Mouse (Mus musculus) heart, embryonic 13.5 days (tissue): Measurements from ENCODE around the gene AI987944. TPM values are rescaled to one million over a fixed set of nuclear protein-coding genes. Genes with fewer than 3 reads are reported as not detected.
A peak's percentile ranks its signal among the peaks of the same experiment; 100 is the strongest.

Experiments
- ATAC-seq: fragments of 200-750 bp; cut with Nextera tagmentation; 2 replicates; pipeline ENCODE4 v1.8.0; 2017; ENCODE audit warnings: moderate TSS enrichment; ENCODE audit not compliant: insufficient number of reproducible peaks, low FRiP score, low TSS enrichment; ENCODE audit errors: extremely low read depth
- H3K27ac ChIP-seq: fragments of 300-500 bp; sonication (generic); replicated peaks from 2 replicates; pipeline ENCODE4 v1.5.1; 2015; ENCODE audit warnings: moderate library complexity, mild to moderate bottlenecking, inconsistent platforms
- H3K27me3 ChIP-seq: fragments of 300-500 bp; sonication (generic); replicated peaks from 2 replicates; pipeline ENCODE4 v1.6.1; 2015; ENCODE audit warnings: mild to moderate bottlenecking, inconsistent platforms
- H3K36me3 ChIP-seq: fragments of 300-500 bp; sonication (generic); 2 replicates; pipeline ENCODE4 v1.6.1; 2015; ENCODE audit warnings: mild to moderate bottlenecking, inconsistent platforms
- H3K4me1 ChIP-seq: fragments of 300-500 bp; sonication (generic); 2 replicates; pipeline ENCODE4 v1.6.1; 2015; ENCODE audit warnings: inconsistent platforms
- H3K4me2 ChIP-seq: fragments of 300-500 bp; sonication (generic); 2 replicates; pipeline ENCODE4 v1.6.1; 2015; ENCODE audit warnings: inconsistent platforms, mild to moderate bottlenecking, moderate library complexity
- H3K4me3 ChIP-seq: fragments of 300-500 bp; sonication (generic); 2 replicates; pipeline ENCODE4 v1.5.1; 2015; ENCODE audit warnings: moderate library complexity, mild to moderate bottlenecking, inconsistent platforms
- H3K9ac ChIP-seq: fragments of 300-500 bp; sonication (generic); 2 replicates; pipeline ENCODE4 v1.6.1; 2015; ENCODE audit warnings: inconsistent platforms, mild to moderate bottlenecking, moderate library complexity
- H3K9me3 ChIP-seq: fragments of 300-500 bp; sonication (generic); 2 replicates; pipeline ENCODE4 v1.6.1; 2016; ENCODE audit warnings: inconsistent platforms
- WGBS: fragments of 180-500 bp; shearing (Covaris S2); methylation state at CpG from one replicate; pipeline ENCODE4 v1.1.7; 2015; ENCODE audit warnings: mixed read lengths; 5-methylcytosine and 5-hydroxymethylcytosine counted together
- polyA plus RNA-seq: library from polyadenylated mRNA; unstranded; fragments of >200 nt; fragmentation: Nextera tagmentation; extraction: Ambion mirVana; gene quantifications from 2 replicates; pipeline ENCODE4 v1.2.1, GENCODE M21; 2015

AI987944 gene
- polyA plus RNA-seq, result 9.2 and 10.3 TPM in 2 replicates

DNA sequence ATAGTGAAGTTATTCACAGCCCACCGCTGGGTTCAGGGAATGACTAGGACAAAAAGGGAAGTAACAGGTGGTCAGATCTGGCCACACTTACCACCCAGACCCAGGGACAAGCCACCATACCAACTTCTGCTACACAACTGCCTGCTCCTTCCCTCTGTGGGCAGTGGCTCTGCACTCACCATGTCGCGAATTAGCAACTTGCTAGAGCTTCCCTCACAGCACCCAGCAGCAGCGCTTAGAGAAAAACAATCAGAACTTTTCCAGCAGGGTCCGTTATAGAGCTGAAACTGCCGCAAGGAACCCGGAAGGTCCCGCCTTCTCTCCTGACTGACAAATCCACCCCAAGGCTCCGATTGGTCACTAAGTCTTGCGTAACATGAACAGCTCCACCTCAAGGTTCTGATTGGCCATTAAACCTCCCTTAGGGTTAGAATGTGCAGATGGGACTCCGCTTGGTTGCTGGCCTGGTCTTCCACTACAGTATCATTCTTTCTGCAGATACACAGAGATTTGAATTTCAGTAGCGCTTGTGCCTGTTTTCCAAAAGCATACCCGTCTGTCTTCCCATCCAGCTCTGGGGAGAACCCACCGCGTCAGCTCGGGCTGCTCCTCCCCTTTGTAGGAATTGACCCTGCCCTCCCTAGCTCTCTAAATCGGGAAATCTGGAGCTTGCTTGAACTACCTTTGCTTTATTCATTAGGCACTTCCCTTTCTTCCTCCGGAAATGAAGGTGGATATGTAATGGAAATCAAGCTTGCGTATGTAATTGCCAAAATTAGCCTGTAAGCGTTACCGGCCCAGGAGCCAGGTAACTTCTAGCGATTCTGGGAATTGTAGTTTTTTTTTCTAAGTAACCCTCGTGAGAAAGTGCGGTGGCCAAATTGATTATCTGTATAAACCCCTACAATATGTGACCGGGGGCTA lies at the start of gene AI987944:
AI987944 (minus strand) TSS at position 332 of the 924 bp plus-strand sequence.
- H3K9me3 ChIP-seq, result no peaks in the 10 kb centered on the region
- peak within 1 kb of the TSS; percentile 72 for H3K27ac ChIP-seq
- WGBS, result under 1% methylated on average over 25 of the region's 25 CpGs
- H3K4me1 ChIP-seq, result peaks cover 6% of the 10 kb centered on the region
- peak within 1 kb of the TSS; percentile 85 for H3K9ac ChIP-seq
- peak within 1 kb of the TSS; percentile 78 for H3K4me3 ChIP-seq
- H3K27me3 ChIP-seq, result no peaks in the 10 kb centered on the region
- no peaks in the 10 kb centered on the region for H3K36me3 ChIP-seq
- H3K4me2 ChIP-seq, result peak within 1 kb of the TSS; percentile 74
- ATAC-seq, result peak; percentile 94

DNA sequence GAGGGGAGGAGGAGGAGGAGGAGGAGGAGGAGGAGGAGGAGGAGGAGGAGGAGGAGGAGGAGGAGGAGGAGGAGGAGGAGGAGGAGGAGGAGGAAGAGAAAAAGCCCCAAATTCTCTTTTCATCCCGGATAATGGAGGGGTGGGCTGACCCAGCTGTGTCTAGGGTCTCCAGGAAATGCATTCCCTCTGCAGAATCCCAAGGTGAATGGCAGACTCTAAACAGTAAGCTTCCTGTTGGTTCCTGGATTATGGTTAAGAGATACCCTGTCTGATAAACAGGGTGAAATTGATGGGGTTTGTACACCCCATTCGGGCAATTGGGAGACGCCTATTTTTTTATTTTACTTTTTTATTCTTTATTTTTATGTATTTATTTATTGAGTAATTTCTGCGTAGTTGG lies 951 bp upstream of the AI987944 start:
- WGBS, result 68% methylated on average over 4 of the region's 4 CpGs
- Histone ChIP-seq H3K9ac (no peak overlapping the region), H3K4me3 (no peak overlapping the region), H3K27ac (no peak overlapping the region), H3K27me3 (no peaks in the 10 kb centered on the region), H3K4me1 (peaks cover 6% of the 10 kb centered on the region), H3K4me2 (0 out of 2 replicates have a peak overlapping the region, but pooled peaks have one; percentile 22), H3K9me3 (no peaks in the 10 kb centered on the region), H3K36me3 (no peaks in the 10 kb centered on the region)
- no peak for ATAC-seq

Other genes with a start within 250 kb of the AI987944 start
- gene Gm5592, start 239.5 kb downstream of the AI987944 start, polyA plus RNA-seq, result not detected in 2 replicates
- gene Vmn2r57, start 55.3 kb upstream of the AI987944 start, polyA plus RNA-seq, result 0.15 and 0.19 TPM in 2 replicates
- gene Gm20449, start 106.0 kb upstream of the AI987944 start, polyA plus RNA-seq, result 0.09 and 0.13 TPM in 2 replicates
- gene AW146154, start 106.5 kb upstream of the AI987944 start, polyA plus RNA-seq, result 5.4 and 6.0 TPM in 2 replicates
- not detected in 2 replicates for gene Gm6871, start 180.3 kb upstream of the AI987944 start, polyA plus RNA-seq
- 5.5 TPM in 2 replicates for gene 2610021A01Rik, start 205.9 kb upstream of the AI987944 start, polyA plus RNA-seq
- gene Zfp788, start 239.8 kb upstream of the AI987944 start, polyA plus RNA-seq, result 5.0 and 5.7 TPM in 2 replicates